Mouse (Mus musculus): ENCODE results near the gene Spp1.

DNA sequence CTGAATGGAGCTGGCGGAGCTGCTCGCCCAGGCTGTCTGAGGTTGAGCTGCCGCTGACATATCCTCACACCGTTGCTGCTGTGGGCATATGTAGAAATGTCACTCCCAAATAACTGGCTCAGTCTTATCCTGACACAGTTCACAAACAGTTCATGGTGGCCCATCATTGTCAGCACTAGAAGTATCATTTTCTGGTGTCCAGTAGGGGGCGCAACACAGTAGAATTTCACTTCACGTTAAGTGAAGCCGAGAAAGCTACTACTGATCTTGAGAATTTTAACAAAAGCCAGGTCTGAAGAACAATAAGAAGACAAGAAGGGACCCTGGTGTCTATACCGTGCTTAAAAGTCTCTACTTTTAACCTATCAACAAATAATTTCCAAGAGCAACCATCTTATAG, 37.5 kb downstream of the Spp1 start:
- peak; percentile 16 for TF ChIP-seq CTCF (conservative IDR thresholded peaks at IDR 0.05; ENCODE audit: low read length)
- TF ChIP-seq NANOG (IDR thresholded peaks at IDR 0.05; ENCODE audit: borderline replicate concordance, low read length) = no peak
- no peak for TF ChIP-seq POU5F1 (IDR thresholded peaks at IDR 0.05; ENCODE audit: borderline replicate concordance, low read length)

Measured in E14TG2a.4 (cell line).